Mouse (Mus musculus) embryo, embryonic 10 days (tissue): ENCODE results near the gene Tbl2.

Experiments
- DNase-seq: peaks from one replicate; pipeline ENCODE4 v3.0.0-alpha.2; 2015; ENCODE audit warnings: low spot score

The Tbl2 gene

GRCm38 (mm10) chr5:135149820-135150178 is 342 bp downstream of the Tbl2 start:
- no peak for DNase-seq

GRCm38 (mm10) chr5:135156496-135156895 is 7.0 kb downstream of the Tbl2 start:
- DNase-seq = no peak

- DNase-seq = no peak
Measured at GRCm38 (mm10) chr5:135161221-135161620, 11.8 kb downstream of the Tbl2 start.

- no peak for DNase-seq
Measured at GRCm38 (mm10) chr5:135161650-135162049, 12.2 kb downstream of the Tbl2 start.

- no peak for DNase-seq
Measured at GRCm38 (mm10) chr5:135162361-135162760, 12.9 kb downstream of the Tbl2 start.

- DNase-seq = no peak
Measured at GRCm38 (mm10) chr5:135162821-135163220, 13.4 kb downstream of the Tbl2 start.

GRCm38 (mm10) chr5:135166909-135167308 is 17.5 kb downstream of the Tbl2 start:
- no peak for DNase-seq

- DNase-seq = no peak
Measured at GRCm38 (mm10) chr5:135167469-135167868, 18.0 kb downstream of the Tbl2 start.

- peak; percentile 98 for DNase-seq
Measured at GRCm38 (mm10) chr5:135168063-135169062, 18.9 kb downstream of the Tbl2 start, which contains the start of gene Bcl7b. Bcl7b (plus strand) TSS chr5:135168283.

GRCm38 (mm10) chr5:135169479-135169878 is 20.0 kb downstream of the Tbl2 start:
- DNase-seq = no peak

GRCm38 (mm10) chr5:135171688-135172220 is 22.3 kb downstream of the Tbl2 start:
- no peak for DNase-seq

- no peak for DNase-seq
Measured at GRCm38 (mm10) chr5:135172986-135173385, 23.5 kb downstream of the Tbl2 start.

GRCm38 (mm10) chr5:135175086-135175485 is 25.6 kb downstream of the Tbl2 start:
- DNase-seq = no peak

GRCm38 (mm10) chr5:135178523-135178922 is 29.1 kb downstream of the Tbl2 start:
- DNase-seq = no peak

GRCm38 (mm10) chr5:135178996-135179395 is 29.5 kb downstream of the Tbl2 start:
- no peak for DNase-seq

GRCm38 (mm10) chr5:135179616-135180015 is 30.2 kb downstream of the Tbl2 start:
- DNase-seq = no peak

- DNase-seq = no peak
Measured at GRCm38 (mm10) chr5:135180796-135181195, 31.3 kb downstream of the Tbl2 start.

GRCm38 (mm10) chr5:135181776-135182175 is 32.3 kb downstream of the Tbl2 start:
- DNase-seq = no peak

GRCm38 (mm10) chr5:135183131-135183861 is 33.8 kb downstream of the Tbl2 start:
- peak; percentile 27 for DNase-seq

- no peak for DNase-seq
Measured at GRCm38 (mm10) chr5:135185016-135185415, 35.6 kb downstream of the Tbl2 start.

- peak; percentile 47 for DNase-seq
Measured at GRCm38 (mm10) chr5:135185596-135185995, 36.1 kb downstream of the Tbl2 start.

GRCm38 (mm10) chr5:135186231-135186620 is 36.8 kb downstream of the Tbl2 start:
- DNase-seq = no peak
